Mouse (Mus musculus): ENCODE data around the gene Shc3. TPM values are rescaled to one million over a fixed set of nuclear protein-coding genes. Genes with fewer than 3 reads are reported as not detected.

Shc3 gene
- polyA plus RNA-seq, 1 experiment from 2014 or later: 0.31 TPM

DNA sequence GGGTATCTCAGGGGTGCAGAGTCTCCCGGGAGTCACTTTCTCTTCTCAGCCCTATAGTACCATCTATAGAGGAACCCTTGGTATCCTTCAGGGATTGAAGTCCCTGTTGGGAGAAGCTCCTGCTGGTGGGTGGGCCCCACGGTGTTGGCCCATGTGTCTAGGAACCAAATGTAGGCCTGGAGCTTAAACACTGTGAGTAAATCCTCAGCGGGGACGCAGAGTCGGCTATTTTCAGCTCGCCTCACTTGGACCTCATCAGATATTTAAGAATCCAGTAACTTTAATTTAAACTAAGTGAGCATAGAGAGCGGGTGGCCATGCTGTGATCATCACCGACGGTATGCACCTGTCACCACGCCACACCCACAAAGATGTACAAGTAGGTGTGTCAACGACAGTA lies 152.5 kb downstream of the Shc3 start:
- 84% methylated on average over 11 of the region's 11 CpGs for WGBS
- Histone ChIP-seq H3K27me3 (ENCODE audit: insufficient read depth, low read length) (peaks cover 3% of the 10 kb centered on the region; the same call in 1 of the 2 replicates), H3K9ac (replicated peaks; ENCODE audit: low read length) (no peak overlapping the region), H3K4me3 (ENCODE audit: low read length) (no peak overlapping the region), H3K4me2 (replicated peaks; ENCODE audit: low read depth, low read length) (no peak overlapping the region), H3K4me1 (ENCODE audit: insufficient read depth, low read length) (peaks cover 26% of the 10 kb centered on the region), H3K9me3 (ENCODE audit: low read length) (no peaks in the 10 kb centered on the region; the same call in 1 of the 2 replicates), H3K36me3 (ENCODE audit: insufficient read depth, low read length) (peaks cover 9% of the 10 kb centered on the region; the same call in 1 of the 2 replicates), H3K27ac (ENCODE audit: low read length) (no peak overlapping the region)
- no peak for ATAC-seq (ENCODE audit: low FRiP score, low TSS enrichment)

DNA sequence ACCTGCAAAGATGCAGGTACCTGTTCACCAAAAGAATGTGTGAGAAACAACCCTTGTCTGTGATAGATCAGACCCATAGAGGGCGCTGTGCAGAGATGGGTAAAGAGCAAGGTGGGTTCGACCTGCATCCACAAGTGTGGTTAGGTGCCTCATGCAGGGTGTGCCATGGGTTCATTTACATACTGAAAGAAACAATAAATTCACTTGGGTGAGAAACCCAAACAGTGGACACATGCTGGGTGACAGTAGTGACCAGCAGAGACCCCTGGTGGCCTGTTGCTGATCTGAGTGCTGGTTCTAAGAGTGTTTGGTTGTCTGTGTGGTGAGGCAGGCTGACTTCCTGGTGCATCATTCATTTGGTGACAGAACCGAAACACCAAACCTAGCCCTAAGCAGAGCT lies 155.8 kb downstream of the Shc3 start:
- Histone ChIP-seq H3K27me3 (ENCODE audit: insufficient read depth, low read length) (peaks cover 3% of the 10 kb centered on the region; the same call in 1 of the 2 replicates), H3K4me3 (ENCODE audit: low read length) (no peak overlapping the region), H3K27ac (ENCODE audit: low read length) (no peak overlapping the region), H3K9me3 (ENCODE audit: low read length) (no peaks in the 10 kb centered on the region; the same call in 1 of the 2 replicates), H3K36me3 (ENCODE audit: insufficient read depth, low read length) (peaks cover 9% of the 10 kb centered on the region; the same call in 1 of the 2 replicates), H3K9ac (replicated peaks; ENCODE audit: low read length) (no peak overlapping the region), H3K4me1 (ENCODE audit: insufficient read depth, low read length) (peaks cover 26% of the 10 kb centered on the region), H3K4me2 (replicated peaks; ENCODE audit: low read depth, low read length) (no peak overlapping the region)
- ATAC-seq (ENCODE audit: low FRiP score, low TSS enrichment): no peak
- 58% methylated on average over 3 of the region's 3 CpGs for WGBS

DNA sequence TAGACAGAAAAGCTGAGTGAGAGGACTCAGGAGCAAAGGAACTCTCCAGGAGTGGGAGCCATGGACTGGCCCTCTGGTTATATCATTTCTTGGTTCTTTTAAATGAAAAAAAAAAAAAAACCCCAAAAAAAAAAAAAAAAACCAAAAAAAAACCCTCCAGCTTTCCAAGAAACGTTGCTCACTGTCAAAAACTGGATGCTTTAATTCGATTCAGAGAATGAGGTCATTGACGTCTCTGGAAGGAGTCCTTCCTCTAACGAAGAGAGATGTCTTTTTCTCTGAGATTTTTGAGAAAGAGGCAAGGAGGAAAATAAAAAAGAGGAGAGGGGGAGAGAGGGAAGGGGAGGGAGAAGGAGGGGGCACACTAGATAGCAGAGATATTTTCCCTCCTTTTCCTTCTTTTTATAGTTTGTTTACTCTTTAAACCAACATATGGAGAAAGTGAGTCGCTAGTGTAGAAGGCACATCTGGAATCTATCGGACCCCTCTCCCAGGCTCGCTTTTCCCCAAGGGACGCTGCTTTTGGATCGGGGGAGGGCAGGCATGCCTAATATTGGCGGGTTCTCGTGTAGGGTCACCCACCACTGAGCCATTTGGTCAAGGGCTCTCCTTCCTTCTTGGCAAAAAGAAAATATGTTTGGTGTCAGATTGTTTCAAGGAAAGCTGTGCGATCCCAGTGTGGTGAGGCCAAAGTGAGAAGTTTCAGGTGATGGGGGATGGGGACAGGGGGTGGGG lies 157.4 kb downstream of the Shc3 start:
- peaks cover 9% of the 10 kb centered on the region; the same call in 1 of the 2 replicates for H3K36me3 ChIP-seq (ENCODE audit: insufficient read depth, low read length)
- peaks cover 26% of the 10 kb centered on the region for H3K4me1 ChIP-seq (ENCODE audit: insufficient read depth, low read length)
- peak overlapping the region; percentile 67 for H3K4me2 ChIP-seq (replicated peaks; ENCODE audit: low read depth, low read length)
- no peak for ATAC-seq (ENCODE audit: low FRiP score, low TSS enrichment)
- WGBS: 22% methylated on average over 12 of the region's 12 CpGs
- H3K9ac ChIP-seq (replicated peaks; ENCODE audit: low read length): peak overlapping the region; percentile 55
- H3K9me3 ChIP-seq (ENCODE audit: low read length): no peaks in the 10 kb centered on the region; the same call in 1 of the 2 replicates
- H3K27me3 ChIP-seq (ENCODE audit: insufficient read depth, low read length): peaks cover 3% of the 10 kb centered on the region; the same call in 1 of the 2 replicates
- peak overlapping the region; percentile 77 for H3K27ac ChIP-seq (ENCODE audit: low read length)
- peak overlapping the region; percentile 64 for H3K4me3 ChIP-seq (ENCODE audit: low read length)

DNA sequence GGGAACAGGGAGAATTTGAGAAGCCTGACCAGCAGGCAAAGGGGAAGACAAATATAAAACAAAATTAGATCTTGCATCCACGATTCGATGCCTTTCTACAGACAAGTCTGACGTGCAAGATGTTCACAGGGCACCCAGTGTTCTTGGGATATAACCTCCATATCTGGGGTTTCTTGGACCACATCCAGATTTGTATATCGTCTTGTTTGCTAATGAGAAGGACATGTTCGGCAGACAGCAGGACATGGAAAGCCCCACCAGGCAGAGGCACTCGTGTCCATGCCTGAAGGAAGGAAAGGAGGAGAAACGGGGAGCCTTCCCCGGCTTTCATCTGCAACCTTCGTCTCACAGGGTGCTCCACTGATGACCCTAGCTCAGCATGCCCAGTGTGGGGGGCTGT lies 158.0 kb downstream of the Shc3 start:
- Histone ChIP-seq H3K27me3 (ENCODE audit: insufficient read depth, low read length) (peaks cover 3% of the 10 kb centered on the region; the same call in 1 of the 2 replicates), H3K27ac (ENCODE audit: low read length) (peak overlapping the region; percentile 77), H3K9me3 (ENCODE audit: low read length) (no peaks in the 10 kb centered on the region; the same call in 1 of the 2 replicates), H3K4me1 (ENCODE audit: insufficient read depth, low read length) (peaks cover 27% of the 10 kb centered on the region), H3K4me2 (replicated peaks; ENCODE audit: low read depth, low read length) (peak overlapping the region; percentile 67), H3K4me3 (ENCODE audit: low read length) (peak overlapping the region; percentile 64), H3K9ac (replicated peaks; ENCODE audit: low read length) (peak overlapping the region; percentile 55), H3K36me3 (ENCODE audit: insufficient read depth, low read length) (peaks cover 9% of the 10 kb centered on the region; the same call in 1 of the 2 replicates)
- WGBS: 21% methylated on average over 9 of the region's 9 CpGs
- no peak for ATAC-seq (ENCODE audit: low FRiP score, low TSS enrichment)

DNA sequence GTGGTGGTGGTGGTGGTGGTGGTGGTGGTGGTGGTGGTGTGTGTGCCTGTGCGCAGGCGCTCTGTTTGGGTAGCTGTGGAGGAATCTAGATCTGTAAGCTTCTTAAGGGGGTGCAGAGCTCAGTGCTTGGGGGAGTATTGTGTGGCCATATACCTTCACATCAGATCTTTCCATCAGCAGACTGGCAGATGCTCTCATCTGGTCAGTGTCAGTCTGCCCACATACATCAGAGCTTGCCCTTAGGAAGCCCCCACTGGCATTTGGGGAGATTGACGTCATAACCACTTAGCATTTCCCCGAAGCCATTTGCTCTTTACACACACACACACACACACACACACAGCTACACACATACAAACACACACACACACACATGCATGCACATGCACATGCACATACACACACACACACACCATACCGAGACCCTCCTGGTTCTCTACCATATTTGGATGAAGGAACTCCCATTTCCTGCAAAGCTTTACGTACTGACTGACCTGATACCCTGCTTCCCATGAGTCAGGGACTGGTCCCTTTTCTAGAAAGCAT lies 159.2 kb downstream of the Shc3 start:
- no peak for ATAC-seq (ENCODE audit: low FRiP score, low TSS enrichment)
- Histone ChIP-seq H3K9me3 (ENCODE audit: low read length) (no peaks in the 10 kb centered on the region; the same call in 1 of the 2 replicates), H3K27ac (ENCODE audit: low read length) (0 out of 2 replicates have a peak overlapping the region, but pooled peaks have one; percentile 6), H3K36me3 (ENCODE audit: insufficient read depth, low read length) (peaks cover 4% of the 10 kb centered on the region; the same call in 1 of the 2 replicates), H3K9ac (replicated peaks; ENCODE audit: low read length) (peak overlapping the region; percentile 49; the same call in 1 of the 2 replicates), H3K4me3 (ENCODE audit: low read length) (peak overlapping the region; percentile 64), H3K27me3 (ENCODE audit: insufficient read depth, low read length) (peaks cover 3% of the 10 kb centered on the region; the same call in 1 of the 2 replicates), H3K4me1 (ENCODE audit: insufficient read depth, low read length) (peaks cover 27% of the 10 kb centered on the region), H3K4me2 (replicated peaks; ENCODE audit: low read depth, low read length) (peak overlapping the region; percentile 67)
- WGBS: 50% methylated on average over 6 of the region's 6 CpGs

GRCm38 (mm10) chr13:51408519-51409001 lies 160.7 kb downstream of the Shc3 start, which contains the start of gene S1pr3:
Gene S1pr3 (plus strand): TSS chr13:51408639.
- H3K36me3 ChIP-seq (ENCODE audit: insufficient read depth, low read length): no peaks in the 10 kb centered on the region
- H3K27me3 ChIP-seq (ENCODE audit: insufficient read depth, low read length): peaks cover 3% of the 10 kb centered on the region; the same call in 1 of the 2 replicates
- peak within 1 kb of the TSS; percentile 77 for H3K27ac ChIP-seq (ENCODE audit: low read length)
- ATAC-seq (ENCODE audit: low FRiP score, low TSS enrichment): peak; percentile 87
- under 1% methylated on average over 33 of the region's 33 CpGs for WGBS
- H3K4me3 ChIP-seq (ENCODE audit: low read length): peak within 1 kb of the TSS; percentile 64
- H3K4me2 ChIP-seq (replicated peaks; ENCODE audit: low read depth, low read length): peak within 1 kb of the TSS; percentile 67
- H3K9ac ChIP-seq (replicated peaks; ENCODE audit: low read length): peak within 1 kb of the TSS; percentile 77
- H3K4me1 ChIP-seq (ENCODE audit: insufficient read depth, low read length): peaks cover 27% of the 10 kb centered on the region
- H3K9me3 ChIP-seq (ENCODE audit: low read length): no peaks in the 10 kb centered on the region

- Histone ChIP-seq H3K9ac (replicated peaks; ENCODE audit: low read length) (peak overlapping the region; percentile 77), H3K4me2 (replicated peaks; ENCODE audit: low read depth, low read length) (peak overlapping the region; percentile 67), H3K9me3 (ENCODE audit: low read length) (no peaks in the 10 kb centered on the region), H3K4me1 (ENCODE audit: insufficient read depth, low read length) (peaks cover 26% of the 10 kb centered on the region), H3K27me3 (ENCODE audit: insufficient read depth, low read length) (peaks cover 3% of the 10 kb centered on the region; the same call in 1 of the 2 replicates), H3K27ac (ENCODE audit: low read length) (peak overlapping the region; percentile 54), H3K36me3 (ENCODE audit: insufficient read depth, low read length) (no peaks in the 10 kb centered on the region), H3K4me3 (ENCODE audit: low read length) (peak overlapping the region; percentile 64; the same call in 1 of the 2 replicates)
- WGBS: 28% methylated on average over 13 of the region's 13 CpGs
- no peak for ATAC-seq (ENCODE audit: low FRiP score, low TSS enrichment)
Measured at GRCm38 (mm10) chr13:51407541-51408217, 161.5 kb downstream of the Shc3 start.

GRCm38 (mm10) chr13:51405731-51406320 lies 163.4 kb downstream of the Shc3 start:
- H3K27ac ChIP-seq (ENCODE audit: low read length): no peak overlapping the region
- no peaks in the 10 kb centered on the region for H3K9me3 ChIP-seq (ENCODE audit: low read length)
- H3K4me1 ChIP-seq (ENCODE audit: insufficient read depth, low read length): peaks cover 23% of the 10 kb centered on the region
- H3K36me3 ChIP-seq (ENCODE audit: insufficient read depth, low read length): no peaks in the 10 kb centered on the region
- WGBS: 87% methylated on average over 13 of the region's 13 CpGs
- H3K4me3 ChIP-seq (ENCODE audit: low read length): no peak overlapping the region
- no peaks in the 10 kb centered on the region for H3K27me3 ChIP-seq (ENCODE audit: insufficient read depth, low read length)
- no peak for ATAC-seq (ENCODE audit: low FRiP score, low TSS enrichment)
- no peak overlapping the region for H3K9ac ChIP-seq (replicated peaks; ENCODE audit: low read length)
- no peak overlapping the region for H3K4me2 ChIP-seq (replicated peaks; ENCODE audit: low read depth, low read length)

GRCm38 (mm10) chr13:51404566-51404965 lies 164.7 kb downstream of the Shc3 start:
- H3K4me1 ChIP-seq (ENCODE audit: insufficient read depth, low read length): peaks cover 30% of the 10 kb centered on the region
- H3K4me3 ChIP-seq (ENCODE audit: low read length): no peak overlapping the region
- no peak overlapping the region for H3K9ac ChIP-seq (replicated peaks; ENCODE audit: low read length)
- no peak for ATAC-seq (ENCODE audit: low FRiP score, low TSS enrichment)
- H3K36me3 ChIP-seq (ENCODE audit: insufficient read depth, low read length): no peaks in the 10 kb centered on the region
- no peaks in the 10 kb centered on the region for H3K9me3 ChIP-seq (ENCODE audit: low read length)
- H3K4me2 ChIP-seq (replicated peaks; ENCODE audit: low read depth, low read length): no peak overlapping the region
- 84% methylated on average over 4 of the region's 4 CpGs for WGBS
- no peak overlapping the region for H3K27ac ChIP-seq (ENCODE audit: low read length)
- no peaks in the 10 kb centered on the region for H3K27me3 ChIP-seq (ENCODE audit: insufficient read depth, low read length)
